Mouse (Mus musculus): Measurements from ENCODE around the gene Gpbp1l1.

GRCm38 (mm10) chr4:116558151-116558882 is 859 bp downstream of the Gpbp1l1 start:
- TF ChIP-seq GATA1 (IDR thresholded peaks at IDR 0.05; ENCODE audit: low read length) (no peak), TAL1 (IDR thresholded peaks at IDR 0.05; ENCODE audit: low read length) (no peak)

All from erythroblast, embryonic 14.5 days (primary cell).